Mouse (Mus musculus): ENCODE data around the gene Mbl1. TPM values are rescaled to one million over a fixed set of nuclear protein-coding genes. Genes with fewer than 3 reads are reported as not detected.

The Mbl1 gene
- polyA plus RNA-seq (2014; fragmentation: Nextera tagmentation; extraction: Ambion mirVana) = not detected in 2 replicates

DNA sequence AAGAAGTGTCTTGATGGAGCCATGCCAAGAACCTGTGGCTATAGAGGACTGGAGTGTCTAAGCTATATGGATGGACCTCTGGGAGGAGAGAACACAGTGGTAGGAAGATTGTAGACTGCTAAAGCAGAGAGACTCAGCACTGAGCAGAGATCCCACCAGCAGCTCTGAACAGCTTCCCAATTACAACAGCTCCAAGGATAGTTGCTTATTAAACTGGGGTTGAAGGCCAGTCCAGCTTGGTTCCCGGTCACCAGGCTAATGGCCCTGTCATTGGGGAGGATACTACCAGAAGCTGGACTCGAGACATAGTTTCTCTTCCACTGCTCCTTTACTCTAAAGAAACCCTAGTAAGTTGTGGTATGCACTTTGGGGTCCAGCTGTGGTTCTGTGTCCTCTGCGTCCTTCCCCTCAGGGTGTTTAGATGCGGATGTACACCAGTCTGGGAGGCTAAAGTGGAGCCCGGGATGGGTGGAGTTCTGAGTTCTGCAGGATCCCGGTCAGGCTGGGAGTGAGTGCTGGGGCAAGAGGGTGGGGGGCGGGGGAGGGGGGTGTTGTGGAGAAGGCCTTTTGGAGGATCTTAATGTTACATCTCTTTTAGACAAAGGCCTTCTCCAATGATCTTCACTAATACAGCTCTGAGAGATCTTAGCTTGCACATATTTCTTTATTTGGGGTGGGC, at the start of gene Mbl1:
TSS of gene Mbl1 (plus strand) at position 239 of the 679 bp plus-strand sequence.
- no peak for DNase-seq (ENCODE audit: low spot score)
- no peak within 1 kb of the TSS for H3K9ac ChIP-seq (ENCODE audit: low read length)
- H3K27me3 ChIP-seq (ENCODE audit: control insufficient read depth, insufficient read depth, low read length) = no peaks in the 10 kb centered on the region
- no peak within 1 kb of the TSS for H3K4me2 ChIP-seq (ENCODE audit: low read depth)
- H3K27ac ChIP-seq (ENCODE audit: low read depth, low read length) = no peak within 1 kb of the TSS
- H3K4me3 ChIP-seq (ENCODE audit: low read depth, low read length) = no peak within 1 kb of the TSS
- no peak for ATAC-seq (ENCODE audit: insufficient read depth, low FRiP score, low TSS enrichment)
- no peaks in the 10 kb centered on the region for H3K9me3 ChIP-seq (ENCODE audit: control insufficient read depth, low read length)
- no peaks in the 10 kb centered on the region for H3K4me1 ChIP-seq (ENCODE audit: control insufficient read depth, insufficient read depth, low read length)
- 88% methylated on average over 7 of the region's 7 CpGs for WGBS
- H3K36me3 ChIP-seq (ENCODE audit: control insufficient read depth, insufficient read depth, low read length) = no peaks in the 10 kb centered on the region

DNA sequence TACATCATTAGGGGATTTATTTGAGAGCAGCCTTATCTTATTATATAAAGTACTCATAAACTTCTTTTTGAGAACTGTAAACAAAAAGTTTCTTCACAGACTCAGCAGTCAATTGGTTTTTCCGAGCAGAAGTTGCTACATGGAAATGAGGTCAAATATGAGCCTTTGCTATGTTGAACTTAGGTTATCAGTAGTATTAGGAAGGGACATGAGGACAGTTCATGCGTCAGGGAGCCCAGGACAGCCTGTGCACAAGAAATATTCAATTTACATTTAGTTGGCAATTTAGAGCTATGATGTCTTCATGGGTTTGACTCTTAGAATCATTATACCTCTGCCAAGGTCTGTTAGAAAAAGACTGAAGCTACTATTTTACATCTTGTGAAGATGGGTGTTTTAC, 49.0 kb upstream of the Mbl1 start:
- H3K27ac ChIP-seq (ENCODE audit: low read depth, low read length) = no peak overlapping the region
- H3K4me1 ChIP-seq (ENCODE audit: control insufficient read depth, insufficient read depth, low read length) = no peaks in the 10 kb centered on the region
- no peaks in the 10 kb centered on the region for H3K27me3 ChIP-seq (ENCODE audit: control insufficient read depth, insufficient read depth, low read length)
- H3K9ac ChIP-seq (ENCODE audit: low read length) = no peak overlapping the region
- no peak overlapping the region for H3K4me3 ChIP-seq (ENCODE audit: low read depth, low read length)
- no peaks in the 10 kb centered on the region for H3K9me3 ChIP-seq (ENCODE audit: control insufficient read depth, low read length)
- H3K36me3 ChIP-seq (ENCODE audit: control insufficient read depth, insufficient read depth, low read length) = no peaks in the 10 kb centered on the region
- DNase-seq (ENCODE audit: low spot score) = no peak
- no peak for ATAC-seq (ENCODE audit: insufficient read depth, low FRiP score, low TSS enrichment)
- 82% methylated on average over 2 of the region's 2 CpGs for WGBS
- H3K4me2 ChIP-seq (ENCODE audit: low read depth) = no peak overlapping the region

DNA sequence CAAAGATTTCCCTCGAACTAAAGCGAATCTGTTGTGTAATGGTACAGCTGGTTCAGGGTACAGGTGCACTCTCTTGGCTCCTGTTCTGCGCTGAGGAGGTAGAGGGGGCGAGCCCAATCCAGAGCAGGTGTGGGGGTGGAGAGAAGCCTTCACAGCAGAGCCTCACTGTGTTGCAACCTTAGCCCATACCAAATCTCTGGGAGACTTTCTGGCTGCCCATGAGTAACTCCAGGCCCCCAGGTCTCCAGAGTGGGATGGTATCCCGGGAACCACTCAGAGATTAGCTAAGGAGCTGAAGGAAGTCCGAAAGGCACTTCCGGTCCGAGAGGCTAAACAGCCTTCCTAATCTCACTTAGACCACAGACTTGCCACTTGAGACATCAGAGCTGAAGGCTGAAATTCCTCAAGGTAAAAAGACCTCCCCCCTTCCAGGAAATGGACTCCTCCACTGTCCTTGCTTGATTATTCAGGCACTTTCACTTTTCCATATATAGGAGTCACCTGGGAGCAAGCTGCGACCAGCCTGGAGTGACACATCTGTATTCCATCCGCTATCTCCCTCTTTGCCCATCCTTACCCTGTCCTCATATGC, 46.3 kb upstream of the Mbl1 start, which contains the start of gene Mat1a:
TSS of gene Mat1a (plus strand) at position 183 of the 592 bp plus-strand sequence.
- no peak within 1 kb of the TSS for H3K27ac ChIP-seq (ENCODE audit: low read depth, low read length)
- ATAC-seq (ENCODE audit: insufficient read depth, low FRiP score, low TSS enrichment) = no peak
- WGBS = 71% methylated on average over 10 of the region's 10 CpGs

DNA sequence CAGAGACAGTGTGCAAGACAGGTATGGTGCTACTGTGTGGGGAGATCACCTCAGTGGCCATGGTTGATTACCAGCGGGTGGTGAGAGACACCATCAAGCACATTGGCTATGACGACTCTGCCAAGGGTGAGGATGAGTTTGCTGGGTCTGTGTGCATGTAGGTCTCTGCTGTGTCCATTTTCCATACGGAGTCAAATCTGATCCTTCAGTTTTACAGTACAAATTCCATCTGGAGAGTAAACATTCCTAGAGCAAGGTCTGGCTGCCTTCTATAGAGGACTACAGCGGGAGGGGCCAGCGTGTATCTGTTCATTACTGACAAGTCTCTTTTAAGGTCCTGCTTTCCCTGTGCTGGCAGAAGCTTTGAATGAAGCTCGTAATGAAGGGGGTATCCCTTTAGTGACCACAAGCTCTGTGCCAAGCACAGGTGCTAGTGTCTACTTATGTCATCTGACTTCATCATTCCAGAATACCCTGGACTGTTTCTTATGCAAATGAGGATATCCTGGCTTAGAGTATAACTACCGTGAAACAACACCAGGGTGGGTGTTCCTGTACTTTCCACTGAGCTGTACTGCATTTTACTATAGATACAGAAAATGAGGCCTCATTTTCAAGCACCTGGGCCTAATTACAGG, 40.1 kb upstream of the Mbl1 start:
- no peaks in the 10 kb centered on the region for H3K36me3 ChIP-seq (ENCODE audit: control insufficient read depth, insufficient read depth, low read length)
- no peak for DNase-seq (ENCODE audit: low spot score)
- H3K4me1 ChIP-seq (ENCODE audit: control insufficient read depth, insufficient read depth, low read length) = no peaks in the 10 kb centered on the region
- 90% methylated on average over 7 of the region's 7 CpGs for WGBS
- H3K27me3 ChIP-seq (ENCODE audit: control insufficient read depth, insufficient read depth, low read length) = no peaks in the 10 kb centered on the region
- no peak for ATAC-seq (ENCODE audit: insufficient read depth, low FRiP score, low TSS enrichment)
- H3K9ac ChIP-seq (ENCODE audit: low read length) = no peak overlapping the region
- no peaks in the 10 kb centered on the region for H3K9me3 ChIP-seq (ENCODE audit: control insufficient read depth, low read length)
- H3K4me3 ChIP-seq (ENCODE audit: low read depth, low read length) = no peak overlapping the region
- H3K27ac ChIP-seq (ENCODE audit: low read depth, low read length) = no peak overlapping the region
- no peak overlapping the region for H3K4me2 ChIP-seq (ENCODE audit: low read depth)

More for the DNA sequence above, 46.3 kb upstream of the Mbl1 start, which contains the start of gene Mat1a:
- Histone ChIP-seq H3K27me3 (ENCODE audit: control insufficient read depth, insufficient read depth, low read length) (no peaks in the 10 kb centered on the region), H3K36me3 (ENCODE audit: control insufficient read depth, insufficient read depth, low read length) (no peaks in the 10 kb centered on the region), H3K4me3 (ENCODE audit: low read depth, low read length) (no peak within 1 kb of the TSS), H3K4me1 (ENCODE audit: control insufficient read depth, insufficient read depth, low read length) (no peaks in the 10 kb centered on the region), H3K4me2 (ENCODE audit: low read depth) (no peak within 1 kb of the TSS), H3K9me3 (ENCODE audit: control insufficient read depth, low read length) (no peaks in the 10 kb centered on the region), H3K9ac (ENCODE audit: low read length) (no peak within 1 kb of the TSS)
- no peak for DNase-seq (ENCODE audit: low spot score)

DNA sequence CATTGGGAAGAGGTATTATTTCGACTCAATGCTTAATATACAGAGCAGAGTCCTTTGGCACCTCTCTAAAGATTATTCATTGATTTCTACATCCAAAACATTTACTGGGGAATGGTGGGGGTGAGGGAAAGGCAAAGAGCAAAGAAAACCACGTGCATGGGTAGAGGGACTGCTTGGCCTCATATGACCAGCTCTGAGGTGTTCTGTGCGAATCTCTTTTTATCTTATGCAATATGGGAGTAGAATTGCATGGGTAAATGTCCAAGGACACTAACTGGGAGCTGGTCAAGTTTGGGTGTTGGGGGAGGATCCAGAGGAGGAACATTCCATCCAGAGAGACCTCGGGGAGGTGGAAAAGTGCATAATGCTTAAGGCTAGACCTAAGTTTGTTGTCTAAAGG, 38.3 kb upstream of the Mbl1 start:
- Histone ChIP-seq H3K27ac (ENCODE audit: low read depth, low read length) (no peak overlapping the region), H3K27me3 (ENCODE audit: control insufficient read depth, insufficient read depth, low read length) (no peaks in the 10 kb centered on the region), H3K9me3 (ENCODE audit: control insufficient read depth, low read length) (no peaks in the 10 kb centered on the region), H3K4me1 (ENCODE audit: control insufficient read depth, insufficient read depth, low read length) (no peaks in the 10 kb centered on the region), H3K4me2 (ENCODE audit: low read depth) (no peak overlapping the region), H3K36me3 (ENCODE audit: control insufficient read depth, insufficient read depth, low read length) (no peaks in the 10 kb centered on the region), H3K4me3 (ENCODE audit: low read depth, low read length) (no peak overlapping the region), H3K9ac (ENCODE audit: low read length) (no peak overlapping the region)
- DNase-seq (ENCODE audit: low spot score) (no peak), ATAC-seq (ENCODE audit: insufficient read depth, low FRiP score, low TSS enrichment) (no peak)
- 81% methylated on average over 4 of the region's 4 CpGs for WGBS

DNA sequence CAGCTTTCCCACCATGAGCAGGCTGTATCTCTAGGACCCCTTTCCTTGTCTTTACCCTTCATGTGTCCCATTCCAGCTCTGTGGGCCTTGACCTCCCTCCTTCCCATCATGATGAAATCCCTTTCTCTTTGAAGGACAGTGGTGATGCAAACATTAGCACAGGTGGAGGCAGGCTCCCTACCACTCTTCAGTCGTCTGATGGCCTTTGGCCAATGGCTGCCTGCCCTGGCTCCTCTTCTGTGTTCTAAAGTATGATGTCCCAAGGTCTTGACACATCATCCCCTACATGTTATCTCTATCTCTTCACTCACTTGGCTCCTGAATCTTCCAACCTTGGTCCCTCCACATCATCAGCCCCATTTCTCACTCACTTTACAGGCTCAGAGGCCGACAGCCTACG, 35.0 kb upstream of the Mbl1 start:
- ATAC-seq (ENCODE audit: insufficient read depth, low FRiP score, low TSS enrichment) = no peak
- no peak overlapping the region for H3K27ac ChIP-seq (ENCODE audit: low read depth, low read length)
- H3K36me3 ChIP-seq (ENCODE audit: control insufficient read depth, insufficient read depth, low read length) = no peaks in the 10 kb centered on the region
- no peak overlapping the region for H3K9ac ChIP-seq (ENCODE audit: low read length)
- H3K27me3 ChIP-seq (ENCODE audit: control insufficient read depth, insufficient read depth, low read length) = no peaks in the 10 kb centered on the region
- WGBS = 88% methylated on average over 3 of the region's 3 CpGs
- no peak overlapping the region for H3K4me3 ChIP-seq (ENCODE audit: low read depth, low read length)
- no peak for DNase-seq (ENCODE audit: low spot score)
- H3K9me3 ChIP-seq (ENCODE audit: control insufficient read depth, low read length) = no peaks in the 10 kb centered on the region
- H3K4me1 ChIP-seq (ENCODE audit: control insufficient read depth, insufficient read depth, low read length) = no peaks in the 10 kb centered on the region
- H3K4me2 ChIP-seq (ENCODE audit: low read depth) = no peak overlapping the region

DNA sequence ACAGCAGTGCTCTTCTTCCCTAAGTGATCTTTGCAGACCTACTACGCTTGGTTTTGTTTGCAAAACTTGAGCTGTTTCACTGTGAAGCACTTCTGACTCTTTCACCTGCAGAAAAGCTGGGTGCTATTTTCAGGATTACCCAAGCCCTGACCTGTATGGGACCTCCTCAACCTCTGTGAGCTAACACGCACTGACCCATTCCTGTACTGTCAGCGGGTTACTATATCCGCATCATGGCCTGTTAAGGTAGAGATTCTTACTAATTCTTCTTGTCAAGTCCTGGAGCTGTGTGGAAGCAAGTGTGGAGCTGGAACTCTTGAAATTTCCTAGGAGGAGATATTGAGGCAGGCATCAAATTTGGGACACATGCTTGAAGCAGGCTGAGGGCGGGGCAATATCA, 26.6 kb upstream of the Mbl1 start:
- Histone ChIP-seq H3K27ac (ENCODE audit: low read depth, low read length) (no peak overlapping the region), H3K4me1 (ENCODE audit: control insufficient read depth, insufficient read depth, low read length) (no peaks in the 10 kb centered on the region), H3K9ac (ENCODE audit: low read length) (no peak overlapping the region), H3K4me2 (ENCODE audit: low read depth) (no peak overlapping the region), H3K36me3 (ENCODE audit: control insufficient read depth, insufficient read depth, low read length) (no peaks in the 10 kb centered on the region), H3K4me3 (ENCODE audit: low read depth, low read length) (no peak overlapping the region), H3K27me3 (ENCODE audit: control insufficient read depth, insufficient read depth, low read length) (no peaks in the 10 kb centered on the region), H3K9me3 (ENCODE audit: control insufficient read depth, low read length) (no peaks in the 10 kb centered on the region)
- DNase-seq (ENCODE audit: low spot score) (no peak), ATAC-seq (ENCODE audit: insufficient read depth, low FRiP score, low TSS enrichment) (no peak)
- 88% methylated on average over 5 of the region's 5 CpGs for WGBS

DNA sequence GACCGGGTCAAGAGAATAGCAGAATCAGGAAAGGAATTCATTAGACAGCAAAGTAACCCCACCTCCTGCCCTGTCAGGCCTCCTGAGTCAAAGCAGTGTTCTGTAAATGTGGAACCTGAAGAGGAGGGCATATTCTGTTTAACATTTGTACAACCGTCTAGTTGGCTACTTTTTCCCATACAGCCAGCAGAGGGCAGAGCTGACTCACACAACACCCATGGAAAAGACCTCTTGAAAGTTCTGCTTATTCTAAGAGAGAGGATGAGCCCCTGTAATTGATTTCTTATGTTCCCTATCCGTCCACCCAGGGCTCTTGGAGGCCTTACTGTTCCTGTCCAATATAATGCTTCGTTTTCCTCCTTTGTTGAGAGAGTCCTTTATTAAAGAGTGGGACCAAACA, 23.3 kb upstream of the Mbl1 start:
- 17% methylated on average over 4 of the region's 4 CpGs for WGBS

DNA sequence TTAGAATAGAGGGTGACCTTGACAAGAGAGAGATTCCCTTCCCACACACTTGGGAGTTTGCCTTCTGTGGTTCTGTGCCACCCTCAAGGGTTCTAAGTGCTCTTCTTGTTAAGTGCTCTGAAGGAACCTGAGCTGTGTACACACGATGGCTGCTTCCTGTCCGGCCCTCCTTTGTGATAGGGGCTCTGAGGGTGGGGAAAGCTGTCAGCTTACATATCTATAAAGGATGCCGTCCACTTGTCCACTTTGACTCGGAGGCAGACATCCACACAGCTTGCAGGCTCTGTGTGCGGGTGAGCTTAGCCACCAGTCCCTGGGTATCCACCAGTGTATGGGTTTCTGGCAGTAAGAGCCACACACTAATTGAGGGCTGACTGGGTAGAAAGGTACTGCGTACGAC, 19.7 kb upstream of the Mbl1 start, which contains the start of gene Sftpa1:
TSS of gene Sftpa1 (plus strand) at position 243 of the 400 bp plus-strand sequence.
- H3K36me3 ChIP-seq (ENCODE audit: control insufficient read depth, insufficient read depth, low read length) = no peaks in the 10 kb centered on the region
- no peaks in the 10 kb centered on the region for H3K27me3 ChIP-seq (ENCODE audit: control insufficient read depth, insufficient read depth, low read length)
- DNase-seq (ENCODE audit: low spot score) = no peak
- no peak within 1 kb of the TSS for H3K4me2 ChIP-seq (ENCODE audit: low read depth)
- no peaks in the 10 kb centered on the region for H3K4me1 ChIP-seq (ENCODE audit: control insufficient read depth, insufficient read depth, low read length)
- no peaks in the 10 kb centered on the region for H3K9me3 ChIP-seq (ENCODE audit: control insufficient read depth, low read length)
- no peak within 1 kb of the TSS for H3K9ac ChIP-seq (ENCODE audit: low read length)
- 89% methylated on average over 7 of the region's 7 CpGs for WGBS
- no peak for ATAC-seq (ENCODE audit: insufficient read depth, low FRiP score, low TSS enrichment)
- no peak within 1 kb of the TSS for H3K4me3 ChIP-seq (ENCODE audit: low read depth, low read length)
- H3K27ac ChIP-seq (ENCODE audit: low read depth, low read length) = no peak within 1 kb of the TSS

More for the DNA sequence above, 23.3 kb upstream of the Mbl1 start:
- H3K4me3 ChIP-seq (ENCODE audit: low read depth, low read length) = no peak overlapping the region
- no peak for DNase-seq (ENCODE audit: low spot score)
- no peaks in the 10 kb centered on the region for H3K27me3 ChIP-seq (ENCODE audit: control insufficient read depth, insufficient read depth, low read length)
- H3K9me3 ChIP-seq (ENCODE audit: control insufficient read depth, low read length) = no peaks in the 10 kb centered on the region
- no peak overlapping the region for H3K9ac ChIP-seq (ENCODE audit: low read length)
- H3K27ac ChIP-seq (ENCODE audit: low read depth, low read length) = no peak overlapping the region
- no peaks in the 10 kb centered on the region for H3K36me3 ChIP-seq (ENCODE audit: control insufficient read depth, insufficient read depth, low read length)
- H3K4me2 ChIP-seq (ENCODE audit: low read depth) = no peak overlapping the region
- no peak for ATAC-seq (ENCODE audit: insufficient read depth, low FRiP score, low TSS enrichment)
- no peaks in the 10 kb centered on the region for H3K4me1 ChIP-seq (ENCODE audit: control insufficient read depth, insufficient read depth, low read length)
